Mouse (Mus musculus): Measurements from ENCODE around the gene Itga6.

DNA sequence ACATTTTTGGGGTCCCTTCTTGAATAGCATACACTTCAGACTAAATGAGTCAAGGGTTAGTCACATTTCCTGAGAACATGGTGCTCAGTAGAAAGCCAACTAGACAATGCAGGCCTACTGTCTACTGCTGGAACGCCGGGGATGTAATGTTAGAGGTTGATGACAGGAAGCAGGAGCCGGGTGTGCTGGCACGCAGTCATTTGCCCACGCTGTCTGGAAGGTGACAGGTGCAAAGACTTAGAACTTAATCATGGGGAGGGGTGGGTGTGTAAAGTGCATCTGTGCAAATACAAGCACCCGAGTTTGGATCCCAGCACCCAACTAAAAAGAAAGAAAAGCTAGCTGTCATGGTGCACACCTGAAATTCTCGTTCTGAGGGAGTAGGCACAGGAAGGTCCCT is 159.7 kb downstream of the Itga6 start:
- TF ChIP-seq CTCF (IDR thresholded peaks at IDR 0.05; ENCODE audit: borderline replicate concordance, insufficient read depth, low read depth, low read length) = no peak
- TF ChIP-seq POLR2A (IDR thresholded peaks at IDR 0.05; ENCODE audit: borderline replicate concordance, insufficient read depth, low read length) = no peak

All from cerebellum, adult 2 months (tissue).